Mouse (Mus musculus): Measurements from ENCODE around the gene Robo4.

DNA sequence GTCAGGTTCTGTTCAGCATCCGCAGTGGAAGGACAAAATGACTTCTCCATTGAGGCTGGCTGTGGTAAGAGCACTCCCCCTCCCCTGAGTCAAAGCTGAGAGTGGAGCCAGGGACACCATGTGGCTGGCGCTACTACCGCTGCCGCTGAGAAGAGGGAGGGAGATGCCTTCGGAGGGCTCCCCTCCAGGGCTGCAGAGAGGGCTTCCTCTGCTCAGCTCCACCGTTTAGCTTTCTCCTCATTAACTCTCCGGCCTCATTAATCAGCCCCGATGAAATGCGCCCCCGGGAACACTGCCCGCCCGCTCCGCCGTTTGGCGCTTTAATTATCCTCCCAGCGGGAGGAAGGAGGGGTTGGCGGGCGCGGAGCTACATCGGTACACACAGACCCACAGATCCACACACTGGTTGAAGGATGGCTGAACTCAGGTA is 54.8 kb downstream of the Robo4 start:
- TF ChIP-seq CTCF (IDR thresholded peaks at IDR 0.05; ENCODE audit: borderline replicate concordance, control insufficient read depth, extremely low read depth, insufficient read depth, low read length, poor library complexity) (no peak), POLR2A (IDR thresholded peaks at IDR 0.05; ENCODE audit: control insufficient read depth, extremely low read depth, insufficient read depth, low read length, poor library complexity) (no peak)

All from thymus, adult 2 months (tissue).